Mouse (Mus musculus) CD4-positive, CD25-positive, alpha-beta regulatory T cell, adult 9 weeks (primary cell): ENCODE data around the gene Lin52. TPM values are rescaled to one million over a fixed set of nuclear protein-coding genes. Genes with fewer than 3 reads are reported as not detected.

Source experiments
- polyA plus RNA-seq: library from polyadenylated mRNA; unstranded; fragments of 100-300 nt; shearing (Covaris generic); gene quantifications from one replicate; pipeline ENCODE4 v1.2.1, GENCODE M21; 2017

The Lin52 gene
- polyA plus RNA-seq = 24.0 TPM

GRCm38 (mm10) chr12:84450718-84451646, at the start of gene Lin52, which contains the start of gene Aldh6a1:
Gene Lin52 (plus strand): TSS chr12:84451422.
Gene Aldh6a1 (minus strand): TSS chr12:84451004.

GRCm38 (mm10) chr12:84408819-84409507, 42.3 kb upstream of the Lin52 start, which contains the start of the genes Entpd5 and Bbof1:
Gene Entpd5 (minus strand): TSS chr12:84409029.
Gene Bbof1 (plus strand): TSS chr12:84409071.

GRCm38 (mm10) chr12:84416834-84417604, 34.2 kb upstream of the Lin52 start, which contains the start of gene Rnf113a2:
Gene Rnf113a2 (plus strand): TSS chr12:84417196.

GRCm38 (mm10) chr12:84569336-84569970, 118.2 kb downstream of the Lin52 start, which contains the start of gene Vsx2:
Gene Vsx2 (plus strand): TSS chr12:84569762.

Other genes starting within 250 kb of the Lin52 start
- gene Elmsan1, start 232.5 kb upstream of the Lin52 start, polyA plus RNA-seq = 29.9 TPM
- 44.4 TPM for gene Ptgr2, start 166.2 kb upstream of the Lin52 start, polyA plus RNA-seq
- gene Zfp410, start 134.6 kb upstream of the Lin52 start, polyA plus RNA-seq = 69.5 TPM
- 30.0 TPM for gene Coq6, start 89.8 kb upstream of the Lin52 start, polyA plus RNA-seq
- 1.1 TPM for gene Fam161b, start 89.6 kb upstream of the Lin52 start, polyA plus RNA-seq
- gene Entpd5, start 42.4 kb upstream of the Lin52 start, polyA plus RNA-seq = 60.9 TPM
- gene Bbof1, start 42.4 kb upstream of the Lin52 start, polyA plus RNA-seq = 0.94 TPM
- gene Rnf113a2, start 34.2 kb upstream of the Lin52 start, polyA plus RNA-seq = 36.2 TPM
- gene Aldh6a1, start 418 bp upstream of the Lin52 start, polyA plus RNA-seq = 31.7 TPM
- gene Vsx2, start 118.3 kb downstream of the Lin52 start, polyA plus RNA-seq = not detected
- 25.8 TPM for gene Abcd4, start 166.0 kb downstream of the Lin52 start, polyA plus RNA-seq
- gene Vrtn, start 189.6 kb downstream of the Lin52 start, polyA plus RNA-seq = not detected
- gene Syndig1l, start 247.4 kb downstream of the Lin52 start, polyA plus RNA-seq = not detected